Mouse (Mus musculus) ES-E14 (cell line): Measurements from ENCODE around the gene Rab3gap1.

Experiments
- CHD2 ChIP-seq: IDR thresholded peaks from 2 replicates; pipeline ENCODE4 v1.6.1; 2014; ENCODE audit warnings: mild to moderate bottlenecking, low read depth, low read length, inconsistent platforms
- HCFC1 ChIP-seq: IDR thresholded peaks from 2 replicates; pipeline ENCODE4 v1.6.1; 2012; ENCODE audit warnings: low read length, inconsistent platforms, borderline replicate concordance; ENCODE audit not compliant: insufficient read depth
- MAFK ChIP-seq: IDR thresholded peaks from 2 replicates; pipeline ENCODE4 v1.6.1; 2014; ENCODE audit warnings: mild to moderate bottlenecking, low read depth, low read length, inconsistent platforms; ENCODE audit not compliant: insufficient read depth
- ZC3H11A ChIP-seq: IDR thresholded peaks from 2 replicates; pipeline ENCODE4 v1.6.1; 2012; ENCODE audit warnings: low read depth, mild to moderate bottlenecking, inconsistent platforms, low read length, borderline replicate concordance
- ZNF384 ChIP-seq: IDR thresholded peaks from 2 replicates; pipeline ENCODE4 v1.6.1; 2012; ENCODE audit warnings: low read depth, low read length, inconsistent platforms

DNA sequence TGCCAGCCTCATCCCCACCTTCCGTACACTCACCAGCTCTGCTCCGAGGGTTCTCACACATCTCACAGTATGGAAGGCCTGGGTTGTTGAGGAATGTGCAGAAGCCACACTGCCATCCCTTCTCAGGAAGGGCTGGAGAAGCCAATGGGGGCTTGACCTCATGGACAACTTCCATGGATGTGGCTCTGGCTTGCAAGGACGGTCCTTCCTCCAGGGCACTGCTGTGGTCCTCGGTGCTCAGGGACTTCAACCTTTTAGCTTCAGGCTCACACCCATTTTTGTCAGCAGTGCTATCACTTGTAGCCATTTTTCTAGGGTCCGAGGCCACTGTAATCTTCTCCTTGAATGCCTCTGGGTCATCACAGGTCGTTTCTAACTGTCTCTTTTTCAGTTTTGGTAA lies 107.5 kb downstream of the Rab3gap1 start:
- TF ChIP-seq ZNF384 (no peak), HCFC1 (no peak), MAFK (no peak), CHD2 (no peak), ZC3H11A (no peak)
